Mouse (Mus musculus): ENCODE data around the gene Rnf123. TPM values are rescaled to one million over a fixed set of nuclear protein-coding genes. Genes with fewer than 3 reads are reported as not detected.

Gene Rnf123
- polyA plus RNA-seq, 1 experiment, result 107 TPM

- Histone ChIP-seq H3K4me1 (ENCODE audit: control insufficient read depth) (peaks cover 78% of the 10 kb centered on the region), H3K36me3 (ENCODE audit: control insufficient read depth) (peaks cover 86% of the 10 kb centered on the region), H3K4me3 (replicated peaks) (no peak overlapping the region), H3K9me3 (ENCODE audit: control insufficient read depth, low read length) (no peaks in the 10 kb centered on the region), H3K27me3 (ENCODE audit: control insufficient read depth) (no peaks in the 10 kb centered on the region)
- no peak for TF ChIP-seq TAL1 (IDR thresholded peaks at IDR 0.05; ENCODE audit: low read length)
- no peak for TF ChIP-seq GATA1 (IDR thresholded peaks at IDR 0.05; ENCODE audit: low read length)
Measured at GRCm38 (mm10) chr9:108051184-108051930, 31.8 kb downstream of the Rnf123 start.

- H3K9me3 ChIP-seq (ENCODE audit: control insufficient read depth, low read length), result no peaks in the 10 kb centered on the region
- TF ChIP-seq GATA1 (IDR thresholded peaks at IDR 0.05; ENCODE audit: low read length), result no peak
- no peak for TF ChIP-seq TAL1 (IDR thresholded peaks at IDR 0.05; ENCODE audit: low read length)
- peaks cover 86% of the 10 kb centered on the region for H3K36me3 ChIP-seq (ENCODE audit: control insufficient read depth)
- peak overlapping the region; percentile 73 for H3K4me3 ChIP-seq (replicated peaks)
- H3K4me1 ChIP-seq (ENCODE audit: control insufficient read depth), result peaks cover 89% of the 10 kb centered on the region
- no peaks in the 10 kb centered on the region for H3K27me3 ChIP-seq (ENCODE audit: control insufficient read depth)
Measured at GRCm38 (mm10) chr9:108049561-108050251, 33.4 kb downstream of the Rnf123 start.

- TF ChIP-seq GATA1 (IDR thresholded peaks at IDR 0.05; ENCODE audit: low read length) (no peak), TAL1 (IDR thresholded peaks at IDR 0.05; ENCODE audit: low read length) (no peak)
- Histone ChIP-seq H3K9me3 (ENCODE audit: control insufficient read depth, low read length) (no peaks in the 10 kb centered on the region), H3K4me3 (replicated peaks) (peak within 1 kb of the TSS; percentile 73), H3K4me1 (ENCODE audit: control insufficient read depth) (peaks cover 85% of the 10 kb centered on the region), H3K36me3 (ENCODE audit: control insufficient read depth) (peaks cover 84% of the 10 kb centered on the region), H3K27me3 (ENCODE audit: control insufficient read depth) (no peaks in the 10 kb centered on the region)
Measured at GRCm38 (mm10) chr9:108049016-108049455, 34.1 kb downstream of the Rnf123 start, which contains the start of gene Gmppb. TSS of gene Gmppb (plus strand) at chr9:108049242.

- H3K4me3 ChIP-seq (replicated peaks), result peak overlapping the region; percentile 73
- no peaks in the 10 kb centered on the region for H3K9me3 ChIP-seq (ENCODE audit: control insufficient read depth, low read length)
- peaks cover 81% of the 10 kb centered on the region for H3K4me1 ChIP-seq (ENCODE audit: control insufficient read depth)
- peaks cover 84% of the 10 kb centered on the region for H3K36me3 ChIP-seq (ENCODE audit: control insufficient read depth)
- no peaks in the 10 kb centered on the region for H3K27me3 ChIP-seq (ENCODE audit: control insufficient read depth)
- TF ChIP-seq GATA1 (IDR thresholded peaks at IDR 0.05; ENCODE audit: low read length), result no peak
- TF ChIP-seq TAL1 (IDR thresholded peaks at IDR 0.05; ENCODE audit: low read length), result no peak
Measured at GRCm38 (mm10) chr9:108048566-108048955, 34.6 kb downstream of the Rnf123 start.

GRCm38 (mm10) chr9:108047601-108048565 is 35.3 kb downstream of the Rnf123 start:
- Histone ChIP-seq H3K4me3 (replicated peaks) (peak overlapping the region; percentile 73), H3K27me3 (ENCODE audit: control insufficient read depth) (no peaks in the 10 kb centered on the region), H3K4me1 (ENCODE audit: control insufficient read depth) (peaks cover 74% of the 10 kb centered on the region), H3K9me3 (ENCODE audit: control insufficient read depth, low read length) (no peaks in the 10 kb centered on the region), H3K36me3 (ENCODE audit: control insufficient read depth) (peaks cover 84% of the 10 kb centered on the region)
- peak; percentile 84 for TF ChIP-seq GATA1 (IDR thresholded peaks at IDR 0.05; ENCODE audit: low read length)
- no peak for TF ChIP-seq TAL1 (IDR thresholded peaks at IDR 0.05; ENCODE audit: low read length)

GRCm38 (mm10) chr9:108046582-108046981 is 36.6 kb downstream of the Rnf123 start:
- H3K36me3 ChIP-seq (ENCODE audit: control insufficient read depth), result peaks cover 84% of the 10 kb centered on the region
- no peak overlapping the region for H3K4me3 ChIP-seq (replicated peaks)
- peaks cover 61% of the 10 kb centered on the region for H3K4me1 ChIP-seq (ENCODE audit: control insufficient read depth)
- no peaks in the 10 kb centered on the region for H3K9me3 ChIP-seq (ENCODE audit: control insufficient read depth, low read length)
- H3K27me3 ChIP-seq (ENCODE audit: control insufficient read depth), result no peaks in the 10 kb centered on the region
- TF ChIP-seq GATA1 (IDR thresholded peaks at IDR 0.05; ENCODE audit: low read length) (no peak), TAL1 (IDR thresholded peaks at IDR 0.05; ENCODE audit: low read length) (no peak)

GRCm38 (mm10) chr9:108044751-108045492 is 38.2 kb downstream of the Rnf123 start:
- H3K4me3 ChIP-seq (replicated peaks), result no peak overlapping the region
- no peaks in the 10 kb centered on the region for H3K27me3 ChIP-seq (ENCODE audit: control insufficient read depth)
- H3K9me3 ChIP-seq (ENCODE audit: control insufficient read depth, low read length), result no peaks in the 10 kb centered on the region
- H3K36me3 ChIP-seq (ENCODE audit: control insufficient read depth), result peaks cover 83% of the 10 kb centered on the region
- TF ChIP-seq GATA1 (IDR thresholded peaks at IDR 0.05; ENCODE audit: low read length) (no peak), TAL1 (IDR thresholded peaks at IDR 0.05; ENCODE audit: low read length) (no peak)
- peaks cover 46% of the 10 kb centered on the region for H3K4me1 ChIP-seq (ENCODE audit: control insufficient read depth)
